Mouse (Mus musculus) kidney, postnatal 10 days (tissue): ENCODE results near the gene Cenph.
"Not testable (repeated sequence)": the region's sequence is repeated elsewhere in the genome, so short reads cannot be mapped to it uniquely, and the experiment has no call there.

Experiments used
- DNase-seq: peaks from one replicate; pipeline ENCODE4 v3.0.0; 2021; ENCODE audit warnings: mixed read lengths

Gene Cenph

GRCm38 (mm10) chr13:100744036-100744744 lies 31.5 kb downstream of the Cenph start, which contains the start of gene Mrps36:
Mrps36 (minus strand) TSS chr13:100744659.
- peak; percentile 96 for DNase-seq

GRCm38 (mm10) chr13:100743346-100744035 lies 32.2 kb downstream of the Cenph start:
- no peak for DNase-seq

- no peak for DNase-seq
These were observed 32.9 kb downstream of the Cenph start for GRCm38 (mm10) chr13:100742831-100743230.

GRCm38 (mm10) chr13:100732756-100733155 lies 42.9 kb downstream of the Cenph start:
- DNase-seq: no peak

- not testable (repeated sequence) for DNase-seq
These were observed 44.1 kb downstream of the Cenph start for GRCm38 (mm10) chr13:100731462-100732046.

- DNase-seq: peak; percentile 97
These were observed 44.9 kb downstream of the Cenph start, which contains the start of gene Cdk7 for GRCm38 (mm10) chr13:100730861-100731176. Cdk7 (minus strand) TSS chr13:100730939.

GRCm38 (mm10) chr13:100730153-100730860 lies 45.4 kb downstream of the Cenph start:
- DNase-seq: peak; percentile 34

GRCm38 (mm10) chr13:100728530-100728929 lies 47.2 kb downstream of the Cenph start:
- not testable (repeated sequence) for DNase-seq

- DNase-seq: no peak
These were observed 47.6 kb downstream of the Cenph start for GRCm38 (mm10) chr13:100728086-100728485.

- DNase-seq: no peak
These were observed 50.5 kb downstream of the Cenph start for GRCm38 (mm10) chr13:100725194-100725593.

GRCm38 (mm10) chr13:100724051-100724754 lies 51.5 kb downstream of the Cenph start:
- peak; percentile 19 for DNase-seq

GRCm38 (mm10) chr13:100721656-100722055 lies 54.0 kb downstream of the Cenph start:
- DNase-seq: no peak

GRCm38 (mm10) chr13:100715467-100715866 lies 60.2 kb downstream of the Cenph start:
- DNase-seq: no peak
